Mouse (Mus musculus) megakaryocyte, embryonic 14.5 days (primary cell): ENCODE data around the gene Cfap300.

Experiments
- FLI1 ChIP-seq: IDR thresholded peaks from 2 replicates; pipeline ENCODE4 v1.6.1; 2012; ENCODE audit warnings: low read length, inconsistent platforms, mixed read lengths
- GATA1 ChIP-seq: IDR thresholded peaks from 3 replicates; pipeline ENCODE4 v1.6.1; 2012; ENCODE audit warnings: mixed read lengths, low read length, inconsistent platforms, borderline replicate concordance

DNA sequence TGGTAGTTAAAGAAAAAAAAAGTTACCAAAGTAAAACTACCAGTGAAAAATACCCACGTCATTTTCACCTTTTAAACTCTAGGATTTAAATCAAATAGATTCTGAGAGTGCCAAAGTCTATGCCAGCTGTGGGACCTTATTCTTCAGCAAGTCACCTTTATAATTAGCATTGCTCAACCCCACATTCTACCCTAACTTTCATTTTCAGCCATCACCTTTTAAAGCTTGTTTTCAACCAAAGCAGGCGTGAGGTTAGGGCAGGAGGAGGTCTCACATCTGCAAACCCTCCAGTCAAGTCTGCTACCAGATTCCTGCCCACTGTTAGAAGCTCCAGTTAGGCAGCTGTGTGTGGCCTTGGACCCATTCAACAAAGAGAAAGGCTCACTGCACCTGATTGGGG lies 70.6 kb downstream of the Cfap300 start:
- TF ChIP-seq GATA1 (no peak), FLI1 (no peak)
